Mouse (Mus musculus): ENCODE results near the gene Eif5a. TPM values are rescaled to one million over a fixed set of nuclear protein-coding genes. Genes with fewer than 3 reads are reported as not detected.

The Eif5a gene
- polyA plus RNA-seq, 1 experiment from 2014 or later, result 1,061 TPM

GRCm38 (mm10) chr11:69886907-69887635 is 34.7 kb downstream of the Eif5a start:
- ATAC-seq, result no peak
- 77% methylated on average over 8 of the region's 8 CpGs for WGBS

GRCm38 (mm10) chr11:69884663-69885062 is 37.1 kb downstream of the Eif5a start:
- Histone ChIP-seq H3K4me2 (ENCODE audit: low read length) (no peak overlapping the region), H3K9me3 (replicated peaks; ENCODE audit: control insufficient read depth, low read length, poor library complexity, severe bottlenecking) (no peaks in the 10 kb centered on the region), H3K27ac (ENCODE audit: low read length) (no peak overlapping the region), H3K4me1 (ENCODE audit: control insufficient read depth, insufficient read depth, low read length) (peaks cover 10% of the 10 kb centered on the region; the same call in 1 of the 2 replicates), H3K36me3 (ENCODE audit: control insufficient read depth, insufficient read depth, low read length) (no peaks in the 10 kb centered on the region), H3K9ac (ENCODE audit: low read depth, low read length) (no peak overlapping the region), H3K4me3 (ENCODE audit: low read depth, low read length) (no peak overlapping the region), H3K27me3 (ENCODE audit: control insufficient read depth, insufficient read depth, low read depth, low read length) (peaks cover 4% of the 10 kb centered on the region)
- 88% methylated on average over 8 of the region's 8 CpGs for WGBS
- ATAC-seq, result no peak

More at GRCm38 (mm10) chr11:69886907-69887635, 34.7 kb downstream of the Eif5a start:
- Histone ChIP-seq H3K27ac (ENCODE audit: low read length) (no peak overlapping the region), H3K4me2 (ENCODE audit: low read length) (no peak overlapping the region), H3K9ac (ENCODE audit: low read depth, low read length) (no peak overlapping the region), H3K36me3 (ENCODE audit: control insufficient read depth, insufficient read depth, low read length) (no peaks in the 10 kb centered on the region), H3K9me3 (replicated peaks; ENCODE audit: control insufficient read depth, low read length, poor library complexity, severe bottlenecking) (no peaks in the 10 kb centered on the region), H3K27me3 (ENCODE audit: control insufficient read depth, insufficient read depth, low read depth, low read length) (no peaks in the 10 kb centered on the region; the same call in 1 of the 2 replicates), H3K4me1 (ENCODE audit: control insufficient read depth, insufficient read depth, low read length) (no peaks in the 10 kb centered on the region), H3K4me3 (ENCODE audit: low read depth, low read length) (no peak overlapping the region)

- H3K27me3 ChIP-seq (ENCODE audit: control insufficient read depth, insufficient read depth, low read depth, low read length), result peaks cover 4% of the 10 kb centered on the region
- no peak overlapping the region for H3K4me3 ChIP-seq (ENCODE audit: low read depth, low read length)
- peaks cover 10% of the 10 kb centered on the region; the same call in 1 of the 2 replicates for H3K4me1 ChIP-seq (ENCODE audit: control insufficient read depth, insufficient read depth, low read length)
- H3K27ac ChIP-seq (ENCODE audit: low read length), result no peak overlapping the region
- no peak overlapping the region for H3K9ac ChIP-seq (ENCODE audit: low read depth, low read length)
- WGBS, result 83% methylated on average over 9 of the region's 9 CpGs
- H3K36me3 ChIP-seq (ENCODE audit: control insufficient read depth, insufficient read depth, low read length), result no peaks in the 10 kb centered on the region
- no peak overlapping the region for H3K4me2 ChIP-seq (ENCODE audit: low read length)
- no peaks in the 10 kb centered on the region for H3K9me3 ChIP-seq (replicated peaks; ENCODE audit: control insufficient read depth, low read length, poor library complexity, severe bottlenecking)
- ATAC-seq, result no peak
Observed at GRCm38 (mm10) chr11:69884240-69884639, 37.5 kb downstream of the Eif5a start.

GRCm38 (mm10) chr11:69883527-69884151 is 38.1 kb downstream of the Eif5a start:
- 89% methylated on average over 8 of the region's 8 CpGs for WGBS
- no peak overlapping the region for H3K4me3 ChIP-seq (ENCODE audit: low read depth, low read length)
- no peak overlapping the region for H3K4me2 ChIP-seq (ENCODE audit: low read length)
- H3K27ac ChIP-seq (ENCODE audit: low read length), result no peak overlapping the region
- no peak for ATAC-seq
- H3K36me3 ChIP-seq (ENCODE audit: control insufficient read depth, insufficient read depth, low read length), result no peaks in the 10 kb centered on the region
- no peak overlapping the region for H3K9ac ChIP-seq (ENCODE audit: low read depth, low read length)
- H3K4me1 ChIP-seq (ENCODE audit: control insufficient read depth, insufficient read depth, low read length), result peaks cover 10% of the 10 kb centered on the region; the same call in 1 of the 2 replicates
- H3K9me3 ChIP-seq (replicated peaks; ENCODE audit: control insufficient read depth, low read length, poor library complexity, severe bottlenecking), result no peaks in the 10 kb centered on the region
- peaks cover 4% of the 10 kb centered on the region for H3K27me3 ChIP-seq (ENCODE audit: control insufficient read depth, insufficient read depth, low read depth, low read length)

- no peaks in the 10 kb centered on the region for H3K36me3 ChIP-seq (ENCODE audit: control insufficient read depth, insufficient read depth, low read length)
- ATAC-seq, result no peak
- peaks cover 4% of the 10 kb centered on the region for H3K27me3 ChIP-seq (ENCODE audit: control insufficient read depth, insufficient read depth, low read depth, low read length)
- no peak overlapping the region for H3K27ac ChIP-seq (ENCODE audit: low read length)
- no peak overlapping the region for H3K4me3 ChIP-seq (ENCODE audit: low read depth, low read length)
- no peak overlapping the region for H3K9ac ChIP-seq (ENCODE audit: low read depth, low read length)
- WGBS, result 67% methylated on average over 4 of the region's 4 CpGs
- no peak overlapping the region for H3K4me2 ChIP-seq (ENCODE audit: low read length)
- H3K9me3 ChIP-seq (replicated peaks; ENCODE audit: control insufficient read depth, low read length, poor library complexity, severe bottlenecking), result no peaks in the 10 kb centered on the region
- H3K4me1 ChIP-seq (ENCODE audit: control insufficient read depth, insufficient read depth, low read length), result peaks cover 10% of the 10 kb centered on the region; the same call in 1 of the 2 replicates
Observed at GRCm38 (mm10) chr11:69883066-69883465, 38.7 kb downstream of the Eif5a start.

GRCm38 (mm10) chr11:69881787-69882670 is 39.7 kb downstream of the Eif5a start:
- H3K4me1 ChIP-seq (ENCODE audit: control insufficient read depth, insufficient read depth, low read length), result peaks cover 11% of the 10 kb centered on the region; the same call in 1 of the 2 replicates
- 59% methylated on average over 21 of the region's 21 CpGs for WGBS
- peaks cover 4% of the 10 kb centered on the region for H3K27me3 ChIP-seq (ENCODE audit: control insufficient read depth, insufficient read depth, low read depth, low read length)
- peak overlapping the region; percentile 78 for H3K4me2 ChIP-seq (ENCODE audit: low read length)
- H3K4me3 ChIP-seq (ENCODE audit: low read depth, low read length), result peak overlapping the region; percentile 46; the same call in 1 of the 2 replicates
- no peak overlapping the region; the same call in 1 of the 2 replicates for H3K27ac ChIP-seq (ENCODE audit: low read length)
- H3K9me3 ChIP-seq (replicated peaks; ENCODE audit: control insufficient read depth, low read length, poor library complexity, severe bottlenecking), result no peaks in the 10 kb centered on the region
- no peak for ATAC-seq
- H3K9ac ChIP-seq (ENCODE audit: low read depth, low read length), result peak overlapping the region; percentile 51; the same call in 1 of the 2 replicates
- no peaks in the 10 kb centered on the region for H3K36me3 ChIP-seq (ENCODE audit: control insufficient read depth, insufficient read depth, low read length)

GRCm38 (mm10) chr11:69880853-69881603 is 40.7 kb downstream of the Eif5a start, which contains the start of gene Kctd11:
Kctd11 (minus strand) TSS chr11:69881406.
- H3K9me3 ChIP-seq (replicated peaks; ENCODE audit: control insufficient read depth, low read length, poor library complexity, severe bottlenecking), result no peaks in the 10 kb centered on the region
- WGBS, result 1% methylated on average over 46 of the region's 46 CpGs
- peaks cover 12% of the 10 kb centered on the region; the same call in 1 of the 2 replicates for H3K4me1 ChIP-seq (ENCODE audit: control insufficient read depth, insufficient read depth, low read length)
- peak; percentile 82 for ATAC-seq
- peak within 1 kb of the TSS; percentile 78 for H3K4me2 ChIP-seq (ENCODE audit: low read length)
- peak within 1 kb of the TSS; percentile 51 for H3K9ac ChIP-seq (ENCODE audit: low read depth, low read length)
- peaks cover 4% of the 10 kb centered on the region for H3K27me3 ChIP-seq (ENCODE audit: control insufficient read depth, insufficient read depth, low read depth, low read length)
- no peaks in the 10 kb centered on the region for H3K36me3 ChIP-seq (ENCODE audit: control insufficient read depth, insufficient read depth, low read length)
- H3K4me3 ChIP-seq (ENCODE audit: low read depth, low read length), result peak within 1 kb of the TSS; percentile 46
- H3K27ac ChIP-seq (ENCODE audit: low read length), result peak within 1 kb of the TSS; percentile 43

- peak; percentile 56 for ATAC-seq
- H3K4me3 ChIP-seq (ENCODE audit: low read depth, low read length), result peak overlapping the region; percentile 46
- no peaks in the 10 kb centered on the region for H3K36me3 ChIP-seq (ENCODE audit: control insufficient read depth, insufficient read depth, low read length)
- peak overlapping the region; percentile 78 for H3K4me2 ChIP-seq (ENCODE audit: low read length)
- peak overlapping the region; percentile 43; the same call in 1 of the 2 replicates for H3K27ac ChIP-seq (ENCODE audit: low read length)
- H3K4me1 ChIP-seq (ENCODE audit: control insufficient read depth, insufficient read depth, low read length), result peaks cover 12% of the 10 kb centered on the region; the same call in 1 of the 2 replicates
- H3K9ac ChIP-seq (ENCODE audit: low read depth, low read length), result peak overlapping the region; percentile 51
- H3K9me3 ChIP-seq (replicated peaks; ENCODE audit: control insufficient read depth, low read length, poor library complexity, severe bottlenecking), result no peaks in the 10 kb centered on the region
- H3K27me3 ChIP-seq (ENCODE audit: control insufficient read depth, insufficient read depth, low read depth, low read length), result peaks cover 4% of the 10 kb centered on the region
- under 1% methylated on average over 18 of the region's 18 CpGs for WGBS
Observed at GRCm38 (mm10) chr11:69880506-69880852, 41.3 kb downstream of the Eif5a start.
